Mouse (Mus musculus) urinary bladder, postnatal 25 days (tissue): ENCODE results near the gene Nudt8.

Source experiments
- DNase-seq: peaks from one replicate; pipeline ENCODE4 v3.0.0; 2022; ENCODE audit warnings: low spot score

Nudt8 gene

GRCm38 (mm10) chr19:3988066-3988465 is 12.3 kb upstream of the Nudt8 start:
- DNase-seq: no peak

DNA sequence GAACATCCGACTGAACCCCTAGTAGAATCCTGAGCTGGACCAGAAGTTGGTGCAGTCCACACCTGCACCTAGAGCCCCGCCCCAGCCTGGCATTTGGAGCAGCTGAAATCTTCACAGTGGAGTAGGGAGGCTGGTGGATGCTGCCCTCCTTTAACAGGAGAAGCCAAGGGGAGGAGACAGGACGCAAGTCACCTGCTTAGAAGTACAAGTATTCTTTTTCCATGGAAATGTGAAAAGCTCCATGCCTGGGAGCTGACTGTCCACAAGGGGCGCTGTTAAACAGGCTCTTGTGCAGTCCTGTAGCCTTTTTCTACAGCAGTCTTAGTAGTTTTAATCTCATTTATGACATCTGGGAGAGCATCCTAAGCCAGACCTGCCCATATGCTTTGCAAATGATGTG is 11.6 kb upstream of the Nudt8 start:
- no peak for DNase-seq

- no peak for DNase-seq
Observed at GRCm38 (mm10) chr19:3990804-3991203, 9.6 kb upstream of the Nudt8 start.

GRCm38 (mm10) chr19:3991562-3991961 is 8.8 kb upstream of the Nudt8 start:
- DNase-seq: no peak

DNA sequence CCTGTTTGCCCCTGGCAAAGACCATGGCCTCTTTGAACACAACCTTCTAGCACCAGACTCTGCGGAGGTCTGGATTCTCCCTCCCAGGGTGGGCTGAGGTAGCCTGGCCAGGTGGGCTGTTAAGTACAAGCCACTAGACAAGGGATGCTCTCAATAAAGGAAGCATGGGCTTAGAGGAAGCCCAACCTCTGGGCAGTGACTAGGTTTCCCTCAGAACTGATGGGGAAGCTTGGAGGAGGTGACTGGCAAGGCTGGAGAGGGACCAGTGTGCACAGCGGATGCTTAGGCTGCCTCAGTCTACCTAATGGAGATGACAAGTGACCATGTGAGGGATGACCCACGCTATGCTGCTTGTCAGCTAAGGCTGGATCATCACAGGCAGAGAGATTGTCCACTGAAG is 8.4 kb upstream of the Nudt8 start:
- DNase-seq: no peak

GRCm38 (mm10) chr19:3992416-3992815 is 8.0 kb upstream of the Nudt8 start, which contains the start of gene Tbx10:
Gene Tbx10 (plus strand): TSS chr19:3992752.
- no peak for DNase-seq

GRCm38 (mm10) chr19:3994932-3995331 is 5.4 kb upstream of the Nudt8 start:
- no peak for DNase-seq

GRCm38 (mm10) chr19:3995505-3995904 is 4.9 kb upstream of the Nudt8 start:
- no peak for DNase-seq

DNA sequence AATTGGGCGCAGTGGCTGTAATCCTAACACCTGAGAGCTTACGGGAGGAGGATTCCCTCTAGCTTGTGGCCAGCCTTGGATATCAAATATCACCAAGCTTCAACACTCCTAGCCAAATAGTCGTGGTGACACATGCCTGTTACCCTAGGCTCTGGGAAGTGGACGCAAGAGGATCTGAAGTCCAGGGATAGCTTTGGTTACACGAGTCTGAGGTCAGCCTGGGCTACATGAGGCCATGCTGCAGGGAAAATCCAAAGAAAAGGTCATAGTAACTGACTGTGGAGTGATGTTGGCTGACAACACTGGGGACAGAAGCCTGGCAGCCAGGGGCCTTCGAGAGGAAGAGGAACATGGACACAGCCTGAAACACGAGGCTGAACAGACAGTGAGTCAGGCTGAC is 4.3 kb upstream of the Nudt8 start:
- DNase-seq: no peak

DNA sequence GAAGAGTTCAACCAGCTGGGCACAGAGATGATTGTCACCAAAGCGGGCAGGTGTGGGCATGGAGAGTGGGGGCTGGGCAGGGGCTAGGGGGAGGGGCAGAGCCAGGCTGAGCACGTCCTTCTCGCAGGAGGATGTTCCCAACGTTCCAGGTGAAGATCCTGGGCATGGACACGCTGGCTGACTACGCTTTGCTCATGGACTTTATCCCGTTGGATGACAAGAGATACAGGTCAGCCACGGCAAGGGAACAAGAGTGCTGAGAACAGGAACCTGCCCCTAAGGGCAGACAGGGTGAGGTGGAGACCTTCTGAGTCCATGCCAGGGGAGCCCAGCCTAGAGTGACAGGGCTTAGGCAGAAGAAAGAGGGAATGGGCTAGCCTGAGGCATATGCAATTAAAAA is 3.6 kb upstream of the Nudt8 start:
- no peak for DNase-seq

DNA sequence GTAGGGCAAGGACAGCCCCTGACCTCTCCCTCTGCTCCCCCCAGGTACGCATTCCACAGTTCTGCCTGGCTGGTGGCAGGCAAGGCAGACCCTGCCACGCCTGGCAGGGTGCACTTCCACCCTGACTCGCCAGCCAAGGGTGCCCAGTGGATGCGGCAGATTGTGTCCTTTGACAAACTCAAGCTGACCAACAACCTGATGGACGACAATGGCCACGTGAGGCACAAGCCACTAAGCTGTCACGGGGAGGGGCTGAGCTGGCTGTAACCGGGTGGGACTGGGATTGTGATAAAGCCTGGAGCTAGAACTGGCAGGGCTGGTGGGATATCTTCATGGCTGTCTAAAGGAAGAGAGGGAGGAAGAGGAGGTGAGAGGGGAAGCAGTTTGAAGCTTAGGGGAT is 3.1 kb upstream of the Nudt8 start:
- no peak for DNase-seq

DNA sequence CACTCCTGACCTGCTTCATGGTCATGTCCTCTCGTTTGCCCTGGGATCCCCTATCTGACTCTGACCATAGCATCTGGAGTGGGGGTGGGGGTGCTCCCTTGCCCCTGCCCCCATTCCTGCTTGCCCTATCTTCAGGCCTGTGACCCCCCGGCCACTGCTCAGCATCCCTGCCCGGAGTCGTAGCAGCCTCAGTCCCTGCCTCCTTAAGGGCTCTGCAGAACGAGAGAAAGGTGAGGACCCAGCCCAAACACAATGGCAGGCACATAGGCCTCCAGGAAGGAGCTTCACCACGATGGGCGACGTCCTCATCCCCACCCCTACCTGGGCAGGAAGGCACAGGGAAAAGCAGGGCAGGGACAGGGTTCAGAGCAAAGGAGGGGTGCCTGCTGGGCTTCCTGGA is 2.0 kb upstream of the Nudt8 start:
- DNase-seq: no peak

- DNase-seq: no peak
Observed at GRCm38 (mm10) chr19:3999121-3999730, 1.2 kb upstream of the Nudt8 start.

DNA sequence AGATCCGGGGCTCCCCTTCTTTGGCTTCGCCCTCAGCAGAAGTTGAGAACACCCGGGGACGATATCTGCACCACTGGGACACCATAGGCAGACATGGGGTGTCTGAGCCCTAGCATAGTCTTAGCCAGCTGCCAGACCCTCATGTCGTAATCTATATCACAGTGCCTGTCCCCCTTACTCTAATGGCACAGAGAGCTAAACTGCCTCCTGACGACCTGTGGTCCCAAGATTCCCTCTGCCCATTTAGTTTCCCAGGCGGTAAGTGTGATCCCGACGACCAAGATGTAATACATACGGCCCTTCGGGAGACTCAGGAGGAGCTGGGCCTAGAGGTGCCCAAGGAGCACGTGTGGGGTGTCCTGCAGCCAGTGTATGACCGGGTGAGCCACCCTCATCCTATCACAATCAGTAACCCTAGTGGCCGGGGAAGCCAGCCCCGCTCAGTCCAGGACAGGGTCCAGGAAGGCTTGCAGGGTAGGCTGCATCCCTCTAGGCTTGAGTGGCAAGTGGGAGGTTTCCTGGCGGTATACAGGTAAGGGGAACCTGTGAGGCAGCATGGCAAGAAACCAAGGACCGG is 657 bp downstream of the Nudt8 start:
- DNase-seq: no peak

- DNase-seq: no peak
Observed at GRCm38 (mm10) chr19:4001752-4002151, 1.4 kb downstream of the Nudt8 start.

GRCm38 (mm10) chr19:4003112-4003511 is 2.7 kb downstream of the Nudt8 start, which contains the start of gene Doc2g:
Gene Doc2g (plus strand): TSS chr19:4003313.
- no peak for DNase-seq

DNA sequence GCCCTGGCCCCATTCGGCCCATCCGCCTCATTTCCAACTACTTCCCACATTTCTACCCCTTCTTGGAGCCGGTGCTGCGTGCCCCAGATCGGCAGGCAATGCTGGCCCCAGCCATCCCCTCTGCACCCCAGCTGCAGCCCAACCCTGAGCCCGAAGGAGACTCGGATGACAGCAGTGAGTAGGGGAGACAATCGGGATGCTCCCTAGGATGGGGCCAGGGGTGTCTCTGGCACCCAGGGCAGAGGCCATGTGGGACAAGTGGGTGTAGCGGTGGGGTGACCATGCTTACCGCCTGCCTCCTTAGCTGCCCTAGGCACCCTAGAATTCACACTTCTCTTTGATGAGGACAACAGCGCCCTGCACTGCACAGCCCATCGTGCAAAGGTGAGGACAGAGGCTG is 3.3 kb downstream of the Nudt8 start:
- DNase-seq: no peak

DNA sequence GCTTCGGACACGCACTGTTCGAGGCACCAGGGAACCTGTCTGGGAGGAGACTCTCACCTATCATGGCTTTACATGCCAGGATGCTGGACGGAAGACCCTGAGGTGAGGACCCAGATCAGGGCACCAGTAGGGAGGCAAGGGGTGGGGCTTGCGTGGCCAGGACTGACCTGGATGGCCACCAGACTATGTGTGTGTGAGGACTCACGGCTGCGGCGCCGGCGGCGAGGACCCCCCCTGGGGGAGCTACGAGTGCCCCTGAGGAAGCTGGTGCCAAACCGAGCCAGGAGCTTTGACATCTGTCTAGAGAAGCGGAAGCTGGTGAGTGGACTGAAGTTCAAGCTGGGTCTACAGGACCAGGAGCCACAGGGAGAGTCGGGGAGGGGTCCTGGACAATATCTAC is 4.0 kb downstream of the Nudt8 start:
- no peak for DNase-seq

DNA sequence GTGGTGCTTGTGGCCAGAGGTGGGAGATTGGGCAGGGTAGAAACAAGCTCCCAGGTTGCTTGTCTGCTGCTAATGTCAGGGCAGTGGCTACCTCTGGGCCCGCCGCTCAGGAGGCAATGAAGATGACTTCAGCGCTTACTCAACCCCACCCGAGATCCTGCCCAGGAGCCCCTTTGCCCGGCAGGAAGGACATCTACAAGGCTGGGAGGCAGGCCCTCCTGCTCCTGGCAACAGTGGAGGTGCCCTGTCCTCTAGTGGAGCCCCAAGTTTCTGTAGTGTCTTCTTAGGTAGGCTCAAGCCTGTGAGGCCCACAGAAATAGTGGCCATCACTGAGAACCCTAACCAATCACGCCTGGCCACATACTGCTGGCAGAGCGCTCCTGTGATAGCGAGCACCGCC is 4.7 kb downstream of the Nudt8 start:
- no peak for DNase-seq

DNA sequence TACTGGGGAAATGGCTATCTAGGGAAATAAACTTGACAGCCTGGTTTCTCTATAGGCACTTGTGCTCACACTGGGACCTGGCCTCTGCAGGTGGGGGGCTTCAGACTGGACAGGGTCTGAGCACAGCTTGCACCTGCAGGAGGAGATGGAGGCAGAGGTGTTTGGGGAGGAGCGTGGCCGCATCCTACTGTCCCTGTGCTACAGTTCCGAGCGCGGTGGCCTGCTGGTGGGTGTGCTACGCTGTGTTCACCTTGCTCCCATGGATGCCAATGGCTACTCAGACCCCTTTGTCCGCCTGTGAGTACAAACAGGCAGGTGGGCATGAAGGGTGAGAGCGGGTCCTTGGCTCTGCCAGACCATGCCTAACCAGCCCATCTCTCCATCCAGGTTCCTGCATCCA is 5.6 kb downstream of the Nudt8 start:
- no peak for DNase-seq

DNA sequence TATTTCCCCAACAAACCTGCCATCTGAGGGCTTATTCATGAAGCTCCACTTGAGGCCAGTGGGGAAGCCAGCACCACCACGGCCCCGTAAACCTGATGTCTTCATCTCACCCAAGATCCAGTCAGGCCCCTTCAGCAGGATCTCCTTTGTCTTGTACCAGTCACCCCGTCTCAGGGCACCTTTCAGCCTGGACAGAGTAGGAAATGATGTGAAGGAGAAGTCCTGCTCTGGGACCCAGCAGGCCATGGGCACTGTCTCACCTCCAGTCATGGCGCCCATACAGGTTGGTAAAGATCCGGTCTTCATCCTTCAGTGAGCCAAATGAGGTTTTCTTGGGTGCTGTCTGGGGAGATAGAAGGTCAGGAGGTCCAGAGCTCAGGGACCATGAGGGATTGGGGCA is 10.7 kb downstream of the Nudt8 start:
- no peak for DNase-seq

DNA sequence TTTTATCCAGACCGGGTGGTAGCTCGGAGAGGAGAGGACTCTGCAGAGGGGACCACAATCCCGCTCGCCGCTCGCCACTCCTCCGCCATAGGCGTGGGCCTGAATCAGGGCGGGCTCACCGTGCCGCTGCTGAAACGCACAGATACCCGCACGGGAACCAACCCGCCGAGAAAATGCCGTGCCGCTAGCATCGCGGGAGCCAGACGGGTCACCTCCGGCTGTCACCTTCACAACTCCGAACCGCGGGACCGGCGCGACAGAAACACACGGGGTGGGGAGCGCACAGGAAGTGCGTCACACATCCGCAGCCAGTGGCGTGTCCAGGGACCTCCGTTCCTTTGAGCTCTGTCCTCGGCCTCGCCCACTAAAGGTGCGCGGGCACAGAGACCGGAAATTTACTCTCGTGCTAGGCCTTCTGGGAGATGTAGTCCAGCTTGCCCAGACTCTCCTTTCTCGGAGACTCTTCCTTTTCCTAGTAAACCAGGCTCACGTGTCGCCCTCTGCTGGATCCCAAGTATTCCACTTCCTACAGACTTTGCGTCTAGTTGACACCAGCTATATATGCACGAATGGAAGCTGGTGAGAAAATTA is 12.1 kb downstream of the Nudt8 start, which contains the start of gene Ndufv1:
TSS of gene Ndufv1 (minus strand) at position 375 of the 591 bp plus-strand sequence.
- peak; percentile 89 for DNase-seq

- DNase-seq: no peak
Observed at GRCm38 (mm10) chr19:4013066-4013465, 12.7 kb downstream of the Nudt8 start.

GRCm38 (mm10) chr19:4014802-4015201 is 14.4 kb downstream of the Nudt8 start:
- DNase-seq: no peak
